Mouse (Mus musculus) ES-E14 (cell line): Measurements from ENCODE around the gene Adamts16.

Experiments used
- CHD2 ChIP-seq: IDR thresholded peaks from 2 replicates; pipeline ENCODE4 v1.6.1; 2014; ENCODE audit warnings: mild to moderate bottlenecking, low read depth, low read length, inconsistent platforms
- HCFC1 ChIP-seq: IDR thresholded peaks from 2 replicates; pipeline ENCODE4 v1.6.1; 2012; ENCODE audit warnings: low read length, inconsistent platforms, borderline replicate concordance; ENCODE audit not compliant: insufficient read depth
- MAFK ChIP-seq: IDR thresholded peaks from 2 replicates; pipeline ENCODE4 v1.6.1; 2014; ENCODE audit warnings: mild to moderate bottlenecking, low read depth, low read length, inconsistent platforms; ENCODE audit not compliant: insufficient read depth
- ZC3H11A ChIP-seq: IDR thresholded peaks from 2 replicates; pipeline ENCODE4 v1.6.1; 2012; ENCODE audit warnings: low read depth, mild to moderate bottlenecking, inconsistent platforms, low read length, borderline replicate concordance
- ZNF384 ChIP-seq: IDR thresholded peaks from 2 replicates; pipeline ENCODE4 v1.6.1; 2012; ENCODE audit warnings: low read depth, low read length, inconsistent platforms

GRCm38 (mm10) chr13:70681411-70682183 is 160.0 kb downstream of the Adamts16 start:
- no peak for TF ChIP-seq ZC3H11A
- TF ChIP-seq HCFC1: no peak
- TF ChIP-seq ZNF384: no peak
- TF ChIP-seq MAFK: no peak
- TF ChIP-seq CHD2: no peak
